Mouse (Mus musculus): Measurements from ENCODE around the gene Slc38a6. TPM values are rescaled to one million over a fixed set of nuclear protein-coding genes. Genes with fewer than 3 reads are reported as not detected.

Slc38a6 gene
- total RNA-seq, 2 experiments from 2014 or later, result 13.3 to 15.2 TPM

Other genes starting within 250 kb of the Slc38a6 start
- gene Six1, start 232.9 kb upstream of the Slc38a6 start, total RNA-seq (2021), result under 1 TPM; 0.15 to 0.26 TPM
- under 1 TPM; 0.26 TPM for gene Six4, start 173.3 kb upstream of the Slc38a6 start, total RNA-seq (2021)
- 10 to 100 TPM; 17.9 to 18.5 TPM for gene Mnat1, start 163.1 kb upstream of the Slc38a6 start, total RNA-seq (2021)
- gene Trmt5, start 69 bp upstream of the Slc38a6 start, total RNA-seq (2021), result 10 to 100 TPM; 12.7 to 13.9 TPM

All from left cerebral cortex, postnatal 10 days (tissue).